Mouse (Mus musculus) heart, embryonic 11.5 days (tissue): Measurements from ENCODE around the gene Gucy2f. TPM values are rescaled to one million over a fixed set of nuclear protein-coding genes. Genes with fewer than 3 reads are reported as not detected.

Experiments used
- ATAC-seq: fragments of 200-750 bp; cut with Nextera tagmentation; replicated peaks from 2 replicates; pipeline ENCODE4 v1.8.0; 2017; ENCODE audit warnings: moderate library complexity; ENCODE audit not compliant: insufficient number of reproducible peaks, low FRiP score, low TSS enrichment
- H3K27ac ChIP-seq: fragments of 300-500 bp; sonication (generic); 2 replicates; pipeline ENCODE4 v1.5.1; 2014; ENCODE audit warnings: mild to moderate bottlenecking, low read depth, low read length
- H3K27me3 ChIP-seq: fragments of 300-500 bp; sonication (generic); 2 replicates; pipeline ENCODE4 v1.6.1; 2014; ENCODE audit warnings: mild to moderate bottlenecking, low read length, mixed read lengths; ENCODE audit not compliant: control insufficient read depth, insufficient read depth
- H3K36me3 ChIP-seq: fragments of 300-500 bp; sonication (generic); 2 replicates; pipeline ENCODE4 v1.6.1; 2014; ENCODE audit warnings: mild to moderate bottlenecking, low read length, moderate library complexity, mixed read lengths; ENCODE audit not compliant: control insufficient read depth, insufficient read depth
- H3K4me1 ChIP-seq: fragments of 300-500 bp; sonication (generic); 2 replicates; pipeline ENCODE4 v1.6.1; 2014; ENCODE audit warnings: low read length; ENCODE audit not compliant: control insufficient read depth, insufficient read depth
- H3K4me2 ChIP-seq: fragments of 300-500 bp; sonication (generic); 2 replicates; pipeline ENCODE4 v1.6.1; 2014; ENCODE audit warnings: mild to moderate bottlenecking, moderate library complexity
- H3K4me3 ChIP-seq: fragments of 300-500 bp; sonication (generic); 2 replicates; pipeline ENCODE4 v1.5.1; 2014; ENCODE audit warnings: low read depth, low read length
- H3K9ac ChIP-seq: fragments of 300-500 bp; sonication (generic); 2 replicates; pipeline ENCODE4 v1.6.1; 2014; ENCODE audit warnings: mild to moderate bottlenecking, low read depth, low read length, moderate library complexity
- H3K9me3 ChIP-seq: fragments of 300-500 bp; sonication (generic); replicated peaks from 2 replicates; pipeline ENCODE4 v1.6.1; 2016; ENCODE audit warnings: low read length; ENCODE audit not compliant: control insufficient read depth
- WGBS: fragments of 180-500 bp; shearing (Covaris S2); extraction: QIAGEN DNeasy Blood & Tissue Kit; methylation state at CpG from one replicate; pipeline ENCODE4 v1.1.7; 2014; ENCODE audit not compliant: insufficient replicate concordance; 5-methylcytosine and 5-hydroxymethylcytosine counted together
- polyA plus RNA-seq: library from polyadenylated mRNA; unstranded; fragments of >200 nt; fragmentation: Nextera tagmentation; extraction: Ambion mirVana; gene quantifications from 2 replicates; pipeline ENCODE4 v1.2.1, GENCODE M21; 2014

Gene Gucy2f
- polyA plus RNA-seq, 1 experiment from 2014 or later: not detected

DNA sequence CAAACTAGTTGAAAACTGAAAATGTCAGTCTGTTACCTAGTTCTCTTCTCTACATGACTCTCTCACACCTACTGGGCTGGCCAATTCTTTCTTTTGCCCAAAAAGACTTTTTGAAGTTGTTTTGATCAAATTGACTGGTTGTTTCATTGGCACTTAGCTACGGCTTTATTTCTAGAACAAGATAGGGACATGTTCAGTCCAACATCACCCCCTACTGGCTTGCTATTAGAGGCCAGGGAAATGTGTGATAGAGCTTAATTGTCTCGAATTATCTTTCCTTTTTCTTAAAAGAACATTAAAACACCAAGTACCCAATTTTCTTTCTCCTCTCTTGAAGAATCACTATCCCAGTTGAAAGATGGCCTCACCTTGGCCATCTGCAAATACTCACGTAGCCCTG lies 99.8 kb downstream of the Gucy2f start:
- Histone ChIP-seq H3K9ac (no peak overlapping the region), H3K27ac (no peak overlapping the region), H3K36me3 (no peaks in the 10 kb centered on the region), H3K4me1 (no peaks in the 10 kb centered on the region), H3K4me2 (no peak overlapping the region), H3K9me3 (no peaks in the 10 kb centered on the region), H3K4me3 (no peak overlapping the region), H3K27me3 (0 out of 2 replicates have a peak, but pooled peaks cover 3% of the 10 kb centered on the region)
- no peak for ATAC-seq
- WGBS: 47% methylated on average over 3 of the region's 3 CpGs

DNA sequence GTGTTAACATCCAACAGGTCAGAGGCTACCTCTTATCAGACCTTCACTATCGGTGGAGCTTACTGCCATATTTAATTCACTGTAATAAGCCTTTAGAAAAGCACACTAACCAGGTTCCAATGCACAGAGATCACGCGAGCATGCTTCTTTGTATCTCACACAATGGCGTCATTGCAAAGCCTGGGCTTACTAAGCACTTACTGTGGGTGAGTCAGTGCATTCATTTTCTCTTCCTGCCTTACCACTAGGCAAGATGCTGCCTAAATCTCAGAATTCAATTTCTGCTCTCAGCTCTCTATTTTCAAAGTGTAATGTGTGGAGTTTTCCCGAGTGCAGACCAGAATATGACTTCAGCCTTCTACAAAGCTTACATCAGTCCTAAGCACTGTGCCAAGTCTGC lies 101.2 kb downstream of the Gucy2f start:
- Histone ChIP-seq H3K4me2 (no peak overlapping the region), H3K36me3 (no peaks in the 10 kb centered on the region), H3K4me1 (no peaks in the 10 kb centered on the region), H3K9me3 (no peaks in the 10 kb centered on the region), H3K4me3 (no peak overlapping the region), H3K9ac (no peak overlapping the region), H3K27ac (no peak overlapping the region), H3K27me3 (0 out of 2 replicates have a peak, but pooled peaks cover 3% of the 10 kb centered on the region)
- WGBS: 84% methylated on average over 5 of the region's 5 CpGs
- no peak for ATAC-seq

DNA sequence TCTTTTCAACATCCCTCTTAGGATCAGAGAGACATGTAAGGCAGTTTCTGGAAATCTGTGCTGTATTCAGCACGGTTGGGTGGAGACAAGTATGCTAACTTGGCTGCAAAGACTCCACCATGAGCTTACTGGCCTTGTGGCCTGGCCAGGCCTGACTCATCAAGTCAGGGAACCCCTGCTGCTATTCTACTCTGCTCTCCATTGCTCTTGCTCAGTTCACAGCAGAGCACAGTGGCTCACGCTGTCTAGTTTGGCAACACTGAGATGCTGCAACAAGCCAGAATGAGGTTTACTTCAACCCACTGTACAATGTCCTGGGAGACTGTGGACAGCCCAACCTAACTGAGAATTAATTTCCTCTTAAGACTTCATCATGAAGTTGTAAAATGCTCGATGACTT lies 134.1 kb downstream of the Gucy2f start:
- 64% methylated on average over 3 of the region's 3 CpGs for WGBS
- Histone ChIP-seq H3K27ac (no peak overlapping the region), H3K4me1 (no peaks in the 10 kb centered on the region), H3K27me3 (no peaks in the 10 kb centered on the region), H3K4me3 (no peak overlapping the region), H3K36me3 (no peaks in the 10 kb centered on the region), H3K4me2 (no peak overlapping the region), H3K9me3 (no peaks in the 10 kb centered on the region), H3K9ac (no peak overlapping the region)
- no peak for ATAC-seq

Other genes starting within 250 kb of the Gucy2f start
- gene Nxt2, start 29.8 kb upstream of the Gucy2f start, polyA plus RNA-seq: 9.1 and 9.7 TPM in 2 replicates
- gene Kcne1l, start 109.4 kb upstream of the Gucy2f start, polyA plus RNA-seq: 39.2 and 41.2 TPM in 2 replicates
- 19.7 and 23.7 TPM in 2 replicates for gene Acsl4, start 193.6 kb upstream of the Gucy2f start, polyA plus RNA-seq